Mouse (Mus musculus): ENCODE measurements at regions not wholly inside any gene's neighbourhood (a gene's known extent, or its start where the extent isn't known, plus 50 kb on each side); places are given as distances from the start of the nearest gene placed in this dataset.

GRCm38 (mm10) chr3:149498765-149499164 is 508.4 kb upstream of the Adgrl2 start:
- DNase-seq (ENCODE audit: low spot score): no peak

- DNase-seq (ENCODE audit: low spot score): no peak
Measured at GRCm38 (mm10) chr3:149496829-149497471, 506.6 kb upstream of the Adgrl2 start.

- DNase-seq (ENCODE audit: low spot score): no peak
Measured at GRCm38 (mm10) chr3:149496122-149496521, 505.8 kb upstream of the Adgrl2 start.

- no peak for DNase-seq (ENCODE audit: low spot score)
Measured at GRCm38 (mm10) chr3:149488147-149488546, 497.8 kb upstream of the Adgrl2 start.

GRCm38 (mm10) chr3:149485406-149485805 is 495.1 kb upstream of the Adgrl2 start:
- DNase-seq (ENCODE audit: low spot score): no peak

GRCm38 (mm10) chr3:149484319-149484718 is 494.0 kb upstream of the Adgrl2 start:
- DNase-seq (ENCODE audit: low spot score): no peak

- DNase-seq (ENCODE audit: low spot score): no peak
Measured at GRCm38 (mm10) chr3:149476151-149476550, 485.8 kb upstream of the Adgrl2 start.

GRCm38 (mm10) chr3:149466973-149467372 is 476.6 kb upstream of the Adgrl2 start:
- DNase-seq (ENCODE audit: low spot score): no peak

GRCm38 (mm10) chr3:149464603-149465002 is 474.2 kb upstream of the Adgrl2 start:
- no peak for DNase-seq (ENCODE audit: low spot score)

GRCm38 (mm10) chr3:149462121-149462541 is 471.8 kb upstream of the Adgrl2 start:
- DNase-seq (ENCODE audit: low spot score): no peak

GRCm38 (mm10) chr3:149461613-149462012 is 471.3 kb upstream of the Adgrl2 start:
- DNase-seq (ENCODE audit: low spot score): no peak

- no peak for DNase-seq (ENCODE audit: low spot score)
Measured at GRCm38 (mm10) chr3:149449376-149449775, 459.0 kb upstream of the Adgrl2 start.

GRCm38 (mm10) chr3:149445991-149446564 is 455.7 kb upstream of the Adgrl2 start:
- DNase-seq (ENCODE audit: low spot score): no peak

GRCm38 (mm10) chr3:149444854-149445577 is 454.7 kb upstream of the Adgrl2 start:
- DNase-seq (ENCODE audit: low spot score): no peak

GRCm38 (mm10) chr3:149444377-149444776 is 454.0 kb upstream of the Adgrl2 start:
- no peak for DNase-seq (ENCODE audit: low spot score)

GRCm38 (mm10) chr3:149441227-149441626 is 450.9 kb upstream of the Adgrl2 start:
- no peak for DNase-seq (ENCODE audit: low spot score)

GRCm38 (mm10) chr3:149437763-149438162 is 447.4 kb upstream of the Adgrl2 start:
- DNase-seq (ENCODE audit: low spot score): no peak

GRCm38 (mm10) chr3:149436944-149437343 is 446.6 kb upstream of the Adgrl2 start:
- no peak for DNase-seq (ENCODE audit: low spot score)

- DNase-seq (ENCODE audit: low spot score): no peak
Measured at GRCm38 (mm10) chr3:149436420-149436819, 446.1 kb upstream of the Adgrl2 start.

- DNase-seq (ENCODE audit: low spot score): no peak
Measured at GRCm38 (mm10) chr3:149431795-149432194, 441.4 kb upstream of the Adgrl2 start.

- no peak for DNase-seq (ENCODE audit: low spot score)
Measured at GRCm38 (mm10) chr3:149426023-149426759, 435.8 kb upstream of the Adgrl2 start.

- no peak for DNase-seq (ENCODE audit: low spot score)
Measured at GRCm38 (mm10) chr3:149424306-149424705, 434.0 kb upstream of the Adgrl2 start.

GRCm38 (mm10) chr3:149423491-149423890 is 433.1 kb upstream of the Adgrl2 start:
- DNase-seq (ENCODE audit: low spot score): no peak

All from ovary, postnatal 10 days (tissue).